In genomic region chr19:45174803-45175202, GRCm38 (mm10) we compare ENCODE assay signal across 11 mouse cellular contexts. TPM values are rescaled to one million over a fixed set of nuclear protein-coding genes. Genes with fewer than 3 reads are reported as not detected.
A peak's percentile ranks its signal among the peaks of the same experiment; 100 is the strongest.
DNase-seq lines count a peak whose midpoint lies in the region; TF ChIP-seq lines count a peak whose summit lies in the region.
"Had no signal": no experiment of that assay in that cellular context is flagged by ENCODE, and none has a peak within 500 bp of the region (broad histone marks: within the 10 kb centered on the region; RNA-seq: fewer than 3 reads in every experiment).

No protein-coding gene starts in this region.

- H3K36me3 ChIP-seq in heart, embryonic 10.5 days, result no peaks in the 10 kb centered on the region
- H3K36me3 ChIP-seq: lung, embryonic 15.5 days had no signal

- DNase-seq in cerebellum, adult 2 months, result no peak
- no peak for DNase-seq in cerebellum, adult 11-12 months
- DNase-seq in lung, postnatal 14 days, result peak; percentile 31
- no peak for DNase-seq in lung, adult 18-20 months
- DNase-seq in embryo, embryonic 9.5 days (ENCODE audit: extremely low spot score), result peak; percentile 28
- DNase-seq in thymus, postnatal 0 days (ENCODE audit: low spot score), result peak; percentile 16
- no peak for DNase-seq in layer of hippocampus, adult 11-12 months (ENCODE audit: low spot score)
- DNase-seq in heart, embryonic 10.5 days (ENCODE audit: low spot score), result no peak
- DNase-seq: right cerebral cortex, postnatal 25 days had no signal

- H3K4me1 ChIP-seq in cerebellum, adult 2 months (ENCODE audit: control insufficient read depth, insufficient read depth, low read length), result no peaks in the 10 kb centered on the region
- H3K4me1 ChIP-seq in heart, embryonic 10.5 days, result peaks cover 9% of the 10 kb centered on the region; the same call in 1 of the 2 replicates

- TF ChIP-seq POLR2A in cerebellum, adult 2 months (IDR thresholded peaks at IDR 0.05; ENCODE audit: borderline replicate concordance, insufficient read depth, low read length), result no peak

- H3K27me3 ChIP-seq in cerebellum, adult 2 months (ENCODE audit: control insufficient read depth, insufficient read depth, low read length), result no peaks in the 10 kb centered on the region; the same call in 1 of the 2 replicates
- H3K27me3 ChIP-seq in heart, embryonic 10.5 days (ENCODE audit: insufficient read depth, poor library complexity, severe bottlenecking), result peaks cover 24% of the 10 kb centered on the region

- WGBS in cerebellum, adult 2 months, result 60% methylated on average over 7 of the region's 7 CpGs
- WGBS in heart, embryonic 10.5 days, result 63% methylated on average over 7 of the region's 7 CpGs

- no peaks in the 10 kb centered on the region for H3K9me3 ChIP-seq in heart, embryonic 10.5 days
- H3K9me3 ChIP-seq: lung, embryonic 15.5 days had no signal

- peak; percentile 65 for TF ChIP-seq CTCF in cerebellum, adult 2 months (IDR thresholded peaks at IDR 0.05; ENCODE audit: borderline replicate concordance, insufficient read depth, low read depth, low read length)

- no peak overlapping the region for H3K4me3 ChIP-seq in cerebellum, adult 2 months (replicated peaks; ENCODE audit: insufficient read depth, low read depth, low read length)
- no peak overlapping the region for H3K4me3 ChIP-seq in heart, embryonic 10.5 days
- H3K4me3 ChIP-seq: lung, embryonic 15.5 days had no signal

- no peak overlapping the region for H3K27ac ChIP-seq in cerebellum, adult 2 months (ENCODE audit: insufficient read depth, low read length)
- H3K27ac ChIP-seq in heart, embryonic 10.5 days, result no peak overlapping the region
- H3K27ac ChIP-seq: lung, embryonic 15.5 days had no signal

RNA-seq across cellular contexts. Expression of gene Tlx1, which starts 24.3 kb away (rescaled TPM):
- 0.21 and 1.4 TPM in 2 replicates for polyA plus RNA-seq in cerebellum, adult 2 months (2012; rRNA removed)
- 0.07 and 0.15 TPM in 2 replicates for polyA plus RNA-seq in thymus, postnatal 0 days (2015; fragmentation: Nextera tagmentation; extraction: Ambion mirVana)
- 1.0 and 4.1 TPM in 2 replicates for polyA plus RNA-seq in heart, embryonic 10.5 days (2016; fragmentation: Nextera tagmentation; extraction: Ambion mirVana)
- polyA plus RNA-seq: intestine, embryonic 16.5 days; lung, embryonic 15.5 days had no signal

Comparison
In these comparisons a context has a peak if more than half of its experiments do, and no peak if none do; other contexts are left out.
1. DNase-seq: peak in lung, postnatal 14 days (single experiment), embryo, embryonic 9.5 days (single experiment) and thymus, postnatal 0 days (single experiment); none in cerebellum, adult 2 months (0 of 2), cerebellum, adult 11-12 months (single experiment), lung, adult 18-20 months (0 of 2), layer of hippocampus, adult 11-12 months (single experiment) and heart, embryonic 10.5 days (single experiment).